Mouse (Mus musculus) E14TG2a.4 (cell line): Measurements from ENCODE around the gene Zfp719.

Source experiments
- CTCF ChIP-seq: conservative IDR thresholded peaks from 2 replicates; pipeline ENCODE4 v1.5.1; 2014; ENCODE audit warnings: low read length
- POU5F1 ChIP-seq: IDR thresholded peaks from 2 replicates; pipeline ENCODE4 v1.6.1; 2014; ENCODE audit warnings: low read length, borderline replicate concordance

- no peak for TF ChIP-seq CTCF
- TF ChIP-seq POU5F1: no peak
These were observed 54.5 kb downstream of the Zfp719 start for GRCm38 (mm10) chr7:43633940-43634339.
